8 mouse cellular contexts compared by ENCODE assay signal in genomic region chr1:91251927-91252326, GRCm38 (mm10). TPM values are rescaled to one million over a fixed set of nuclear protein-coding genes. Genes with fewer than 3 reads are reported as not detected.
DNase-seq lines count a peak whose midpoint lies in the region; ATAC-seq lines count a peak whose summit lies in the region.

No protein-coding gene starts in this region.

- no peaks in the 10 kb centered on the region for H3K9me3 ChIP-seq in intestine, embryonic 14.5 days (ENCODE audit: control insufficient read depth, low read length)

- H3K4me1 ChIP-seq in intestine, embryonic 14.5 days (replicated peaks; ENCODE audit: control insufficient read depth, insufficient read depth, low read length): peaks cover 14% of the 10 kb centered on the region

- peaks cover 15% of the 10 kb centered on the region; the same call in 1 of the 2 replicates for H3K36me3 ChIP-seq in intestine, embryonic 14.5 days (ENCODE audit: control insufficient read depth, insufficient read depth, low read length)

- H3K4me3 ChIP-seq in intestine, embryonic 14.5 days (ENCODE audit: low read depth, low read length): no peak overlapping the region

- H3K27me3 ChIP-seq in intestine, embryonic 14.5 days (replicated peaks; ENCODE audit: control insufficient read depth, insufficient read depth, low read length): no peaks in the 10 kb centered on the region

- H3K4me2 ChIP-seq in intestine, embryonic 14.5 days (ENCODE audit: low read length): peak overlapping the region; percentile 85; the same call in 1 of the 2 replicates

- H3K27ac ChIP-seq in intestine, embryonic 14.5 days (ENCODE audit: low read depth): no peak overlapping the region

- peak; percentile 48 for DNase-seq in CD4-positive, CD25-positive, alpha-beta regulatory T cell, adult 2 months (ENCODE audit: low read depth, low spot score)
- peak; percentile 68 for DNase-seq in 416B (ENCODE audit: low read depth)
- DNase-seq in embryo, embryonic 9.5 days (ENCODE audit: extremely low spot score): peak; percentile 16
- DNase-seq in intestine, embryonic 14.5 days (ENCODE audit: low spot score): peak; percentile 52
- peak; percentile 10 for DNase-seq in yolk sac, embryonic 10.5 days (ENCODE audit: low spot score)
- DNase-seq in right cerebral cortex, postnatal 10 days (ENCODE audit: low spot score in 2 of 2): no peak

- H3K9ac ChIP-seq in intestine, embryonic 14.5 days (ENCODE audit: low read length): no peak overlapping the region

- WGBS in intestine, embryonic 14.5 days: 65% methylated on average over 8 of the region's 8 CpGs

- ATAC-seq in CD4-positive, CD25-positive, alpha-beta regulatory T cell, adult 4 months: no peak
- no peak for ATAC-seq in intestine, embryonic 14.5 days (replicated peaks; ENCODE audit: low FRiP score, low TSS enrichment, low read depth)
- ATAC-seq in megakaryocyte-erythroid progenitor cell, adult 5-6 weeks (replicated peaks; ENCODE audit: low FRiP score, low TSS enrichment, poor library complexity, severe bottlenecking): peak; percentile 72

RNA-seq across cellular contexts. Expression of gene Ube2f, which starts 1.8 kb away (rescaled TPM):
- 10 to 100 TPM; 85.2 to 93.4 TPM for polyA plus RNA-seq in CD4-positive, CD25-positive, alpha-beta regulatory T cell, adult 4 months (2017; shearing (Covaris generic))
- polyA plus RNA-seq in intestine, embryonic 14.5 days (2014; fragmentation: Nextera tagmentation; extraction: Ambion mirVana): 69.9 and 71.6 TPM in 2 replicates
- 69.5 and 73.1 TPM in 2 replicates for total RNA-seq in megakaryocyte-erythroid progenitor cell, adult 5-6 weeks (2014; fragmentation: Nextera tagmentation)
- 44.1 and 62.4 TPM in 2 replicates for total RNA-seq in megakaryocyte-erythroid progenitor cell, adult 5-6 weeks (2017)

RNA-seq across cellular contexts. Expression of gene Scly, which starts 46.2 kb away (rescaled TPM):
- 10 to 100 TPM; 57.1 to 91.0 TPM for polyA plus RNA-seq in CD4-positive, CD25-positive, alpha-beta regulatory T cell, adult 4 months (2017; shearing (Covaris generic))
- 13.5 and 16.9 TPM in 2 replicates for polyA plus RNA-seq in intestine, embryonic 14.5 days (2014; fragmentation: Nextera tagmentation; extraction: Ambion mirVana)
- total RNA-seq in megakaryocyte-erythroid progenitor cell, adult 5-6 weeks (2014; fragmentation: Nextera tagmentation): 64.1 and 65.3 TPM in 2 replicates
- 31.7 and 40.4 TPM in 2 replicates for total RNA-seq in megakaryocyte-erythroid progenitor cell, adult 5-6 weeks (2017)

Comparison
In these comparisons a context has a peak if more than half of its experiments do, and no peak if none do; other contexts are left out.
1. DNase-seq: peak in CD4-positive, CD25-positive, alpha-beta regulatory T cell, adult 2 months (single experiment), 416B (single experiment), embryo, embryonic 9.5 days (single experiment), intestine, embryonic 14.5 days (single experiment) and yolk sac, embryonic 10.5 days (single experiment); none in right cerebral cortex, postnatal 10 days (0 of 2).